In the genomic region with DNA sequence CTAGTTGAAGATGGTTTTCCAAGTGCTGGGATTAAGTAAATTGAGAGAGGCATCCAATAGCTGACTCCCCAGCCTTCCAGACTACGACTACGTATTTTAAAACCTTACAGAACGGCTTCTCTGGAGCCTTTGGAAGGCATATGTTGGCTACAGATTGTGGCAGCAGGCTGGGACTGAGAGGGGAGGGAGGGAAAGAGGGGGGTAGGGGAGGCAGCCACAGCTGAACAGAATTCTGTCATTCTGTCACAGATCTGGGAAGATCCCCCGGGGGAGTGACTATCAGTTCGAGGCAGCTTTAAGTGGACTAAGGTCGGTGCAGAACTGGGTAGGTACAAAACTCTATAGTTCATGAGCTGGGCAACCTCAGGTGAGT, we compare ENCODE assay signal across 13 mouse cellular contexts. TPM values are rescaled to one million over a fixed set of nuclear protein-coding genes. Genes with fewer than 3 reads are reported as not detected.
DNase-seq lines count a peak whose midpoint lies in the region; ATAC-seq lines count a peak whose summit lies in the region.
"Had no signal": no experiment of that assay in that cellular context is flagged by ENCODE, and none has a peak within 500 bp of the region (broad histone marks: within the 10 kb centered on the region; RNA-seq: fewer than 3 reads in every experiment).

No protein-coding gene starts in this region.

- no peaks in the 10 kb centered on the region for H3K36me3 ChIP-seq in hindbrain, embryonic 11.5 days (ENCODE audit: control insufficient read depth, insufficient read depth, low read length)
- no peaks in the 10 kb centered on the region for H3K36me3 ChIP-seq in neural tube, embryonic 15.5 days
- H3K36me3 ChIP-seq: kidney, embryonic 15.5 days; limb, embryonic 12.5 days; lung, embryonic 15.5 days had no signal

- H3K4me1 ChIP-seq in hindbrain, embryonic 11.5 days (replicated peaks; ENCODE audit: control insufficient read depth, insufficient read depth, low read length), result peaks cover 11% of the 10 kb centered on the region
- H3K4me1 ChIP-seq in neural tube, embryonic 15.5 days, result peaks cover 43% of the 10 kb centered on the region

- no peak overlapping the region for H3K9ac ChIP-seq in hindbrain, embryonic 11.5 days (ENCODE audit: low read depth, low read length)
- 0 out of 2 replicates have a peak overlapping the region, but pooled peaks have one; percentile 10 for H3K9ac ChIP-seq in neural tube, embryonic 15.5 days (replicated peaks)
- H3K9ac ChIP-seq: kidney, embryonic 15.5 days; limb, embryonic 12.5 days; lung, embryonic 15.5 days had no signal

- 47% methylated on average over 6 of the region's 6 CpGs for WGBS in hindbrain, embryonic 11.5 days
- 37% methylated on average over 6 of the region's 6 CpGs for WGBS in neural tube, embryonic 15.5 days

- H3K27ac ChIP-seq in hindbrain, embryonic 11.5 days (ENCODE audit: low read depth, low read length), result peak overlapping the region; percentile 85
- peak overlapping the region; percentile 60; the same call in 1 of the 2 replicates for H3K27ac ChIP-seq in neural tube, embryonic 15.5 days (replicated peaks)
- H3K27ac ChIP-seq: kidney, embryonic 15.5 days; limb, embryonic 12.5 days; lung, embryonic 15.5 days had no signal

- ATAC-seq in hindbrain, embryonic 11.5 days (ENCODE audit: low FRiP score), result no peak
- ATAC-seq in neural tube, embryonic 15.5 days (ENCODE audit: low FRiP score), result no peak
- ATAC-seq in megakaryocyte progenitor cell, adult 5-6 weeks (replicated peaks; ENCODE audit: poor library complexity), result no peak
- ATAC-seq: activated CD4-positive, CD25-positive, alpha-beta regulatory T cell, adult 4 months had no signal

- H3K9me3 ChIP-seq in hindbrain, embryonic 11.5 days (ENCODE audit: control insufficient read depth, low read length), result no peaks in the 10 kb centered on the region
- no peaks in the 10 kb centered on the region for H3K9me3 ChIP-seq in neural tube, embryonic 15.5 days (replicated peaks)
- H3K9me3 ChIP-seq: kidney, embryonic 15.5 days; lung, embryonic 15.5 days had no signal

- no peak overlapping the region for H3K4me3 ChIP-seq in hindbrain, embryonic 11.5 days (ENCODE audit: low read depth, low read length)
- H3K4me3 ChIP-seq in neural tube, embryonic 15.5 days (replicated peaks), result no peak overlapping the region
- H3K4me3 ChIP-seq: kidney, embryonic 15.5 days; limb, embryonic 12.5 days; lung, embryonic 15.5 days had no signal

- DNase-seq in layer of hippocampus, adult 11-12 months (ENCODE audit: low spot score), result peak; percentile 58
- DNase-seq in layer of hippocampus, adult 9-10 months (ENCODE audit: low spot score), result no peak
- DNase-seq in hindbrain, embryonic 11.5 days (ENCODE audit: low spot score), result no peak
- peak; percentile 59 to 73 for DNase-seq in layer of hippocampus, postnatal 36 days
- no peak for DNase-seq in left cerebral cortex, adult 11 months (ENCODE audit: low spot score)
- no peak for DNase-seq in spleen, postnatal 10 days (ENCODE audit: low spot score in 2 of 2)
- DNase-seq: right cerebral cortex, adult 18-20 months had no signal

- no peaks in the 10 kb centered on the region for H3K27me3 ChIP-seq in hindbrain, embryonic 11.5 days (ENCODE audit: control insufficient read depth, insufficient read depth, low read length)
- H3K27me3 ChIP-seq in neural tube, embryonic 15.5 days (replicated peaks), result no peaks in the 10 kb centered on the region
- H3K27me3 ChIP-seq: limb, embryonic 12.5 days; lung, embryonic 15.5 days had no signal

- no peak overlapping the region for H3K4me2 ChIP-seq in hindbrain, embryonic 11.5 days (replicated peaks; ENCODE audit: low read depth, low read length)
- no peak overlapping the region for H3K4me2 ChIP-seq in neural tube, embryonic 15.5 days
- H3K4me2 ChIP-seq: kidney, embryonic 15.5 days; limb, embryonic 12.5 days; lung, embryonic 15.5 days had no signal

RNA-seq across cellular contexts. Expression of a gene that starts 15.1 kb away (rescaled TPM):
- 14.8 and 15.2 TPM in 2 replicates for polyA plus RNA-seq in hindbrain, embryonic 11.5 days (2014; fragmentation: Nextera tagmentation; extraction: Ambion mirVana)
- total RNA-seq in layer of hippocampus, postnatal 36 days (2021), result 10 to 100 TPM; 21.7 to 25.5 TPM
- 10.1 and 10.4 TPM in 2 replicates for polyA plus RNA-seq in neural tube, embryonic 15.5 days (2015; fragmentation: Nextera tagmentation; extraction: Ambion mirVana)
- 19.1 and 20.1 TPM in 2 replicates for total RNA-seq in megakaryocyte progenitor cell, adult 5-6 weeks (2015)
- 6.3 and 11.3 TPM in 2 replicates for total RNA-seq in megakaryocyte progenitor cell, adult 5-6 weeks (2017)

Comparison
In these comparisons a context has a peak if more than half of its experiments do, and no peak if none do; other contexts are left out.
1. DNase-seq: peak in layer of hippocampus, adult 11-12 months (single experiment) and layer of hippocampus, postnatal 36 days (2 of 2); none in layer of hippocampus, adult 9-10 months (single experiment), hindbrain, embryonic 11.5 days (single experiment), left cerebral cortex, adult 11 months (single experiment) and spleen, postnatal 10 days (0 of 2).